Mouse (Mus musculus) cerebellum, adult 2 months (tissue): ENCODE measurements at regions not wholly inside any gene's neighbourhood (a gene's known extent, or its start where the extent isn't known, plus 50 kb on each side); places are given as distances from the start of the nearest gene placed in this dataset.
A peak's percentile ranks its signal among the peaks of the same experiment; 100 is the strongest.

Experiments used
- CTCF ChIP-seq: fragments of 200-500 bp; IDR thresholded peaks from 2 replicates; pipeline ENCODE4 v1.5.1; 2011; ENCODE audit warnings: low read depth, mild to moderate bottlenecking, control low read depth, low read length, moderate library complexity, borderline replicate concordance; ENCODE audit not compliant: insufficient read depth
- POLR2A ChIP-seq: fragments of 200-500 bp; IDR thresholded peaks from 2 replicates; pipeline ENCODE4 v1.6.1; 2011; ENCODE audit warnings: low read length, control low read depth, borderline replicate concordance; ENCODE audit not compliant: insufficient read depth

- TF ChIP-seq CTCF (peak; percentile 19; the same call in 1 of the 2 replicates), POLR2A (no peak)
Measured at GRCm38 (mm10) chr8:87229182-87229581, 243.2 kb downstream of the Cbln1 start.
